Mouse (Mus musculus): ENCODE measurements around the gene Nup62. TPM values are rescaled to one million over a fixed set of nuclear protein-coding genes. Genes with fewer than 3 reads are reported as not detected.

Gene Nup62
- polyA plus RNA-seq, 1 experiment from 2014 or later, result 43.6 TPM

DNA sequence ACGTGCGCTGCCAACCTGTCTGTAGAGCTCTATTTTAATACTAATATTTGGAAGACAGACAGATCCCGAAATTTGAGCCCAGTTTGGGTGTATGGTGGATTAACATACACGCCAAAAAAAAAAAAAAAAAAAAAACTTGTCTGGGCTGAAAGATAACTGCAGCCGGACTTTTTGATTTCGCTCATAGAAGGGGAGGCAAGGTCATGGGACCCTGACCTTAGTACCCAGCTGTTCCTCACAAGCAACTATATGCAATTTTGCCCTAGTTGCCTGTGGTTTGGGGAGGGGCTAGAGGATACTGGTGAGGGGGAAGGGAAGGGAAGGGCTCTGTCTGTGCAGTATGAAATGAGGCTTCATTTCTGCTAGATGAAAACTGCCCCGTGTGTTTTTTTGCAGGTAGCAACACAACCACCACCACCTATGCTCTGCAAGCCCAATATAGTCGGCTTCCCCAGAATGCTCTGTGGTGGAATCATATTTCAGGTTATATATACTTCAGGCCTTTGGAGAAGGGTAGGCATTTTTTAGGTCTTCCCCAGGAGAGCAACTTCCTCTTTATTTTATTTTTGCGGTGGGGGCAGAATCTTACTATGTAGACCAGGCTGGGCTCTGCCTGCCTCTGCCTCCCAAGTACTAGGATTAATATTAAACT, 40.5 kb downstream of the Nup62 start:
- WGBS, result 71% methylated on average over 9 of the region's 9 CpGs
- peak overlapping the region; percentile 70 for H3K4me2 ChIP-seq (ENCODE audit: low read length)
- no peak overlapping the region; the same call in 1 of the 2 replicates for H3K9ac ChIP-seq (ENCODE audit: low read depth, low read length)
- H3K4me3 ChIP-seq (ENCODE audit: low read depth, low read length), result peak overlapping the region; percentile 78
- H3K9me3 ChIP-seq (replicated peaks; ENCODE audit: control insufficient read depth, low read length, poor library complexity, severe bottlenecking), result no peaks in the 10 kb centered on the region
- ATAC-seq, result peak; percentile 7; the same call in 1 of the 2 replicates
- H3K4me1 ChIP-seq (ENCODE audit: control insufficient read depth, insufficient read depth, low read length), result peaks cover 28% of the 10 kb centered on the region
- peak overlapping the region; percentile 96 for H3K27ac ChIP-seq (ENCODE audit: low read length)
- H3K36me3 ChIP-seq (ENCODE audit: control insufficient read depth, insufficient read depth, low read length), result peaks cover 6% of the 10 kb centered on the region; the same call in 1 of the 2 replicates
- no peaks in the 10 kb centered on the region for H3K27me3 ChIP-seq (ENCODE audit: control insufficient read depth, insufficient read depth, low read depth, low read length)

DNA sequence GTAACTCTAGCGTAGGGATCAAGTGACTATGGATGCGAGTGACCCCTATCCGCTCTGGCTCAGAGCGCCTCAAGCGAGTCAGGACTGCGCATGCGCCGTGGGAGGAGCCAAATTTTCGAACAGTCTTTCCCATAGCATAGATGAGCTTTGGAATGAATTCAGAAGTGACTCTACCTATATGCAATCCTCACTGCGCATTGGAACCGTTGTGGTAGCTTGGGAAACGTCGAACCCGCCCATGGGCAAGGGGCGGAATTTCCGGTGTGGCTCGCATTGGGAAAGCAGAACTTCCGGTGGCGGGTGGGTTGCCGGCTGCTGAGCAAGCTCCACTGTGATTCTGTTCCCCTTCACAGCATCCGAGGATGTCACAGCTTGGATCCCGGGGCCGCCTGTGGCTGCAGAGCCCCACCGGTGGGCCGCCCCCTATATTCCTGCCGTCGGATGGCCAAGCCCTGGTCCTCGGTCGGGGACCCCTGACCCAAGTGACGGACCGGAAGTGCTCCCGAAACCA, 41.2 kb downstream of the Nup62 start, which contains the start of gene Pnkp:
Gene Pnkp (plus strand): TSS at position 98 of the 511 bp plus-strand sequence.
- Histone ChIP-seq H3K4me3 (ENCODE audit: low read depth, low read length) (peak within 1 kb of the TSS; percentile 78), H3K4me2 (ENCODE audit: low read length) (peak within 1 kb of the TSS; percentile 70), H3K4me1 (ENCODE audit: control insufficient read depth, insufficient read depth, low read length) (peaks cover 28% of the 10 kb centered on the region), H3K9me3 (replicated peaks; ENCODE audit: control insufficient read depth, low read length, poor library complexity, severe bottlenecking) (no peaks in the 10 kb centered on the region), H3K27ac (ENCODE audit: low read length) (peak within 1 kb of the TSS; percentile 96), H3K9ac (ENCODE audit: low read depth, low read length) (peak within 1 kb of the TSS; percentile 84), H3K36me3 (ENCODE audit: control insufficient read depth, insufficient read depth, low read length) (peaks cover 9% of the 10 kb centered on the region; the same call in 1 of the 2 replicates), H3K27me3 (ENCODE audit: control insufficient read depth, insufficient read depth, low read depth, low read length) (no peaks in the 10 kb centered on the region)
- WGBS, result under 1% methylated on average over 32 of the region's 32 CpGs
- ATAC-seq, result peak; percentile 77

DNA sequence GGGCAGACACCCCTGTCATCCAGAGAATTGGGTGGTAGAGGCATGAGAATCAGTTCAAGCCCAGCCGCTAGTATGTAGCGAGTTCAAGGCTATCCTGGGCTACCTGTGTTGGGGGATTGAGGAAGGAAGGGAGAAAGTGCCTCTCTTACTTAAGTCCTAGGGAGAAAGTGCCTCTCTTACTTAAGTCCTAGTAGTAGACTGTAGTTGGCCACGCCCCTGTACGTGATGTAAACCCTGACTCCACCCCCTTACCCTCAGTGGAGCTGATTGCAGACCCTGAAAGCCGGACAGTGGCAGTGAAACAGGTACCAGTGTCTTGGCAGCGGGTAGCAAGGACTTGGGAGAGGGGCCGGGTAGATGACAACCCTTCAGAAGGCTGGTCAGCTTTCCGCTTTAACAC, 42.0 kb downstream of the Nup62 start:
- peaks cover 11% of the 10 kb centered on the region for H3K36me3 ChIP-seq (ENCODE audit: control insufficient read depth, insufficient read depth, low read length)
- no peaks in the 10 kb centered on the region for H3K27me3 ChIP-seq (ENCODE audit: control insufficient read depth, insufficient read depth, low read depth, low read length)
- H3K4me1 ChIP-seq (ENCODE audit: control insufficient read depth, insufficient read depth, low read length), result peaks cover 28% of the 10 kb centered on the region
- H3K27ac ChIP-seq (ENCODE audit: low read length), result peak overlapping the region; percentile 96
- H3K4me3 ChIP-seq (ENCODE audit: low read depth, low read length), result peak overlapping the region; percentile 78
- no peaks in the 10 kb centered on the region for H3K9me3 ChIP-seq (replicated peaks; ENCODE audit: control insufficient read depth, low read length, poor library complexity, severe bottlenecking)
- peak overlapping the region; percentile 70 for H3K4me2 ChIP-seq (ENCODE audit: low read length)
- H3K9ac ChIP-seq (ENCODE audit: low read depth, low read length), result peak overlapping the region; percentile 84
- ATAC-seq, result no peak
- 26% methylated on average over 8 of the region's 8 CpGs for WGBS

DNA sequence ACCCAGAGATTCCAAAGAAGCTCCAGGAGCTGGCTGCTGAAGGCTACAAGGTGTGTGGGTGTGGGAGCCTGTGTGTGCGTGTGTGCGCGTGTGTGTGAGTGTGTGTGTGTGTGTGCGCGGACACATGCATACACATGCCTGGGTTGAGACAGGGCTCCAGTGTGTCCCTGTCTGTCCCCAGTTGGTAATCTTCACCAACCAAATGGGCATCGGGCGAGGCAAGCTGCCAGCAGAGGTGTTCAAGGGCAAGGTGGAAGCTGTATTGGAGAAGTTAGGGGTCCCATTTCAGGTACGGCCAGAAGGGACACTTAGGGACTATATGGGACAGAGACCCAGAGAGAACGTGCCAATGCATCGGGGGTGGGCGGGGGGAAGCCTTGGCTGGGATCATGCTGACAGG, 44.0 kb downstream of the Nup62 start:
- WGBS, result 90% methylated on average over 11 of the region's 11 CpGs
- Histone ChIP-seq H3K4me2 (ENCODE audit: low read length) (no peak overlapping the region), H3K9ac (ENCODE audit: low read depth, low read length) (no peak overlapping the region), H3K9me3 (replicated peaks; ENCODE audit: control insufficient read depth, low read length, poor library complexity, severe bottlenecking) (no peaks in the 10 kb centered on the region), H3K4me1 (ENCODE audit: control insufficient read depth, insufficient read depth, low read length) (peaks cover 22% of the 10 kb centered on the region), H3K36me3 (ENCODE audit: control insufficient read depth, insufficient read depth, low read length) (peaks cover 30% of the 10 kb centered on the region), H3K27me3 (ENCODE audit: control insufficient read depth, insufficient read depth, low read depth, low read length) (no peaks in the 10 kb centered on the region), H3K4me3 (ENCODE audit: low read depth, low read length) (no peak overlapping the region), H3K27ac (ENCODE audit: low read length) (no peak overlapping the region)
- ATAC-seq, result no peak

DNA sequence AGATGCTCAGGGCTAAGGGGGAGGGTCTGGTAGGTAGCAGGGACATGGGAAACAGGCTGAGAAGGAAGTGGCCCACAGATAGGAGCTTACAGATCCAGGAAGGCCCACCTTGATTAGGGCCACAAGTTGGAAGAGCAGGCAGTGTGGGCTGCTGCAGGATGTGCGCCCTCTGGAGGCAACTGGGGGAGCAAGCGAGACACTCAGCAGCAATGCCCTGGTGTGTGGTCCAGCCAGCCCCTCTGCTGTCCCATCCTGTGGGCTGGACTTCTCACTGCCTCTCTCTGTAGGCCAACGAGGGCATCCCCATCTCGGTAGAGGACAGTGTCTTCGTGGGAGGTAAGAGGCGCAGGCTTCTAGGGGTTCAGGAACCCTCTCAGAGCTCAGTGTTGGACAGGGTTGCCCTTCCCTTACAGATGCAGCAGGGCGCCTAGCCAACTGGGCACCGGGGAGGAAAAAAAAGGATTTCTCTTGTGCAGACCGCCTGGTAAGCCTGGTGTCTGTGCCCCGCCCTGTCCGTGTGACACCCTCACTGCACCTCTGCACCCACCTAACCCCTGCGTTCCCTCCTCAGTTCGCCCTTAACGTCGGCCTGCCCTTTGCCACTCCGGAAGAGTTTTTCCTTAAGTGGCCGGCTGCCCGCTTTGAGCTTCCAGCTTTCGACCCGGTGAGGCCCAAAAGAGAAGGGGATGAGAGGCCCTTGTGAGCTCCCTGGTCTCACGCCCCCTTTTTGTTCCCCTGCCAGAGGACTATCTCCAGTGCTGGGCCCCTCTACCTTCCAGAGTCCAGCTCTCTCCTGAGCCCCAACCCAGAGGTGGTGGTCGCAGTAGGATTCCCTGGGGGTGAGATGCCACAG, 44.9 kb downstream of the Nup62 start:
- Histone ChIP-seq H3K4me3 (ENCODE audit: low read depth, low read length) (no peak overlapping the region), H3K4me2 (ENCODE audit: low read length) (no peak overlapping the region), H3K27me3 (ENCODE audit: control insufficient read depth, insufficient read depth, low read depth, low read length) (no peaks in the 10 kb centered on the region), H3K4me1 (ENCODE audit: control insufficient read depth, insufficient read depth, low read length) (peaks cover 28% of the 10 kb centered on the region), H3K9ac (ENCODE audit: low read depth, low read length) (no peak overlapping the region), H3K9me3 (replicated peaks; ENCODE audit: control insufficient read depth, low read length, poor library complexity, severe bottlenecking) (no peaks in the 10 kb centered on the region), H3K36me3 (ENCODE audit: control insufficient read depth, insufficient read depth, low read length) (peaks cover 36% of the 10 kb centered on the region), H3K27ac (ENCODE audit: low read length) (peak overlapping the region; percentile 6; the same call in 1 of the 2 replicates)
- WGBS, result 51% methylated on average over 22 of the region's 22 CpGs
- no peak for ATAC-seq

DNA sequence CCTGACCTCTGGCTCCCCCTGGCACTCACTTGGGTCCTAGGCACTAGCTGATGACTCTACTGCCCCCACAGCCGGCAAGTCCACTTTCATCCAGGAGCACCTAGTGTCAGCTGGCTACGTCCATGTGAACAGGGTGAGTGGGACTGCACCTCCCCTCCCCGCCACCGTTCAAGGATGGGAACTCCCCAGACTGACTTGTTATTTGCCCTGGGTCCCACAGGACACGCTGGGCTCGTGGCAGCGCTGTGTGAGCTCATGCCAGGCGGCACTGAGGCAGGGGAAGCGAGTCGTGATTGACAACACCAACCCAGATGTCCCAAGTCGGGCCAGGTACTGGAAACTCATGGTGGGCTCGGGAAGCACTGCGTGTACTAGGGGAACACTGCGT, 45.5 kb downstream of the Nup62 start:
- Histone ChIP-seq H3K9me3 (replicated peaks; ENCODE audit: control insufficient read depth, low read length, poor library complexity, severe bottlenecking) (no peaks in the 10 kb centered on the region), H3K9ac (ENCODE audit: low read depth, low read length) (no peak overlapping the region), H3K36me3 (ENCODE audit: control insufficient read depth, insufficient read depth, low read length) (peaks cover 38% of the 10 kb centered on the region), H3K4me2 (ENCODE audit: low read length) (no peak overlapping the region), H3K27ac (ENCODE audit: low read length) (no peak overlapping the region), H3K4me3 (ENCODE audit: low read depth, low read length) (no peak overlapping the region), H3K4me1 (ENCODE audit: control insufficient read depth, insufficient read depth, low read length) (peaks cover 33% of the 10 kb centered on the region), H3K27me3 (ENCODE audit: control insufficient read depth, insufficient read depth, low read depth, low read length) (no peaks in the 10 kb centered on the region)
- ATAC-seq, result no peak
- WGBS, result 81% methylated on average over 14 of the region's 14 CpGs

DNA sequence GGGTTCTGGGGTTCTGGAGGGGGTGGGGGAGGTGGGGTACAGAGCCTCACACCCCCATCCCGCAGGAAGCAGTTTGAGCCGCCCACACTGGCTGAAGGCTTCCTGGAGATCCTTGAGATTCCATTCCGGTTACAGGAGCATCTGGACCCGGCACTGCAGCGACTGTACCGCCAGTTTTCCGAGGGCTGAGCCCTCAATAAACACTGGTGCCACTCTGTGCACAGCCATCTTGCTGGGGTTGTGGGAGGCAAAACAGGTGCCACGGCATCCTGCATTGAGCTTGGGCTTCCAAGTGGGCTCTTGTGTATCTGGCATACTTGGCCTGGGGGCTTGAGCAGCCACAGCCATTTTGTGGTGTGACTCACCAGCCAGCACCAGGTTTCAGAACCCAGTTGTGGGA, 46.5 kb downstream of the Nup62 start:
- Histone ChIP-seq H3K9ac (ENCODE audit: low read depth, low read length) (no peak overlapping the region), H3K9me3 (replicated peaks; ENCODE audit: control insufficient read depth, low read length, poor library complexity, severe bottlenecking) (no peaks in the 10 kb centered on the region), H3K4me1 (ENCODE audit: control insufficient read depth, insufficient read depth, low read length) (peaks cover 41% of the 10 kb centered on the region), H3K4me3 (ENCODE audit: low read depth, low read length) (no peak overlapping the region), H3K4me2 (ENCODE audit: low read length) (no peak overlapping the region), H3K27me3 (ENCODE audit: control insufficient read depth, insufficient read depth, low read depth, low read length) (no peaks in the 10 kb centered on the region), H3K27ac (ENCODE audit: low read length) (no peak overlapping the region), H3K36me3 (ENCODE audit: control insufficient read depth, insufficient read depth, low read length) (peaks cover 38% of the 10 kb centered on the region)
- ATAC-seq, result no peak
- WGBS, result 95% methylated on average over 8 of the region's 8 CpGs

DNA sequence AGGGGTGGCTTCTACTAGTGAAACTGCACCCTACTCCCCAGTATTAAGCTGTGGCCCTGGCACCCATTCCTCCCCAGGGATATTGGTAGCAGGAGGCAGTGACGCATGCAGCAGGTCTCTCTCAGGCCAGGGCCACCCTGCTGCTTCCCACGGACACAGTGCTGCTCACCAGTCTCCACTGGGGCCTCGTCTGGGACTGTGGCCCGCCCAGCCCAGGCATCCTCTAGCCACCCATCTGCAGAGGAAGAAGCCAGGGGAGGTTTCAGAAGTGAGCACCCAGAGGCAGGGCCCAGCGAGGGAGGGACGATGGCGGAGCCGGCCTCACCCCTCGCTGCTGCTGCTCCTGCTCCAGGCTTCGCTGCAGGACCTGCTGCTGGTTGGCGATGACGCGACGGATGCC, 47.3 kb downstream of the Nup62 start:
- H3K36me3 ChIP-seq (ENCODE audit: control insufficient read depth, insufficient read depth, low read length), result peaks cover 38% of the 10 kb centered on the region

More for the DNA sequence above, 47.3 kb downstream of the Nup62 start:
- peaks cover 42% of the 10 kb centered on the region for H3K4me1 ChIP-seq (ENCODE audit: control insufficient read depth, insufficient read depth, low read length)
- no peak for ATAC-seq
- H3K27me3 ChIP-seq (ENCODE audit: control insufficient read depth, insufficient read depth, low read depth, low read length), result no peaks in the 10 kb centered on the region
- H3K27ac ChIP-seq (ENCODE audit: low read length), result no peak overlapping the region
- H3K9me3 ChIP-seq (replicated peaks; ENCODE audit: control insufficient read depth, low read length, poor library complexity, severe bottlenecking), result no peaks in the 10 kb centered on the region
- H3K9ac ChIP-seq (ENCODE audit: low read depth, low read length), result no peak overlapping the region
- WGBS, result 92% methylated on average over 14 of the region's 14 CpGs
- no peak overlapping the region for H3K4me2 ChIP-seq (ENCODE audit: low read length)
- H3K4me3 ChIP-seq (ENCODE audit: low read depth, low read length), result no peak overlapping the region
